Mouse (Mus musculus) liver, embryonic 15.5 days (tissue): Measurements from ENCODE around the gene Esyt1. TPM values are rescaled to one million over a fixed set of nuclear protein-coding genes. Genes with fewer than 3 reads are reported as not detected.
"Not testable (repeated sequence)": the region's sequence is repeated elsewhere in the genome, so short reads cannot be mapped to it uniquely, and the experiment has no call there.

Source experiments
- ATAC-seq: fragments of 200-750 bp; cut with Nextera tagmentation; 2 replicates; pipeline ENCODE4 v1.8.0; 2017; ENCODE audit warnings: moderate number of reproducible peaks, mild to moderate bottlenecking, moderate library complexity; ENCODE audit not compliant: insufficient read depth
- H3K27ac ChIP-seq: fragments of 300-500 bp; sonication (generic); replicated peaks from 2 replicates; pipeline ENCODE4 v1.5.1; 2015; ENCODE audit warnings: mild to moderate bottlenecking, inconsistent platforms
- H3K27me3 ChIP-seq: fragments of 300-500 bp; sonication (generic); 2 replicates; pipeline ENCODE4 v1.6.1; 2015; ENCODE audit warnings: mild to moderate bottlenecking, inconsistent platforms
- H3K36me3 ChIP-seq: fragments of 300-500 bp; sonication (generic); replicated peaks from 2 replicates; pipeline ENCODE4 v1.6.1; 2015; ENCODE audit warnings: moderate library complexity, mild to moderate bottlenecking, inconsistent platforms
- H3K4me1 ChIP-seq: fragments of 300-500 bp; sonication (generic); replicated peaks from 2 replicates; pipeline ENCODE4 v1.6.1; 2015; ENCODE audit warnings: inconsistent platforms
- H3K4me2 ChIP-seq: fragments of 300-500 bp; sonication (generic); 2 replicates; pipeline ENCODE4 v1.6.1; 2015; ENCODE audit warnings: moderate library complexity, mild to moderate bottlenecking, inconsistent platforms
- H3K4me3 ChIP-seq: fragments of 300-500 bp; sonication (generic); replicated peaks from 2 replicates; pipeline ENCODE4 v1.5.1; 2015; ENCODE audit warnings: mild to moderate bottlenecking, inconsistent platforms
- H3K9ac ChIP-seq: fragments of 300-500 bp; sonication (generic); 2 replicates; pipeline ENCODE4 v1.6.1; 2015; ENCODE audit warnings: moderate library complexity, mild to moderate bottlenecking, inconsistent platforms
- H3K9me3 ChIP-seq: fragments of 300-500 bp; sonication (generic); replicated peaks from 2 replicates; pipeline ENCODE4 v1.6.1; 2016; ENCODE audit warnings: inconsistent platforms
- WGBS: fragments of 180-500 bp; shearing (Covaris S2); methylation state at CpG from one replicate; pipeline ENCODE4 v1.1.7; 2015; ENCODE audit warnings: mixed read lengths; ENCODE audit not compliant: insufficient replicate concordance; 5-methylcytosine and 5-hydroxymethylcytosine counted together
- polyA plus RNA-seq: library from polyadenylated mRNA; unstranded; fragments of >200 nt; fragmentation: Nextera tagmentation; extraction: Ambion mirVana; gene quantifications from 2 replicates; pipeline ENCODE4 v1.2.1, GENCODE M21; 2015

Esyt1 gene
- 11.8 and 12.6 TPM in 2 replicates for polyA plus RNA-seq

DNA sequence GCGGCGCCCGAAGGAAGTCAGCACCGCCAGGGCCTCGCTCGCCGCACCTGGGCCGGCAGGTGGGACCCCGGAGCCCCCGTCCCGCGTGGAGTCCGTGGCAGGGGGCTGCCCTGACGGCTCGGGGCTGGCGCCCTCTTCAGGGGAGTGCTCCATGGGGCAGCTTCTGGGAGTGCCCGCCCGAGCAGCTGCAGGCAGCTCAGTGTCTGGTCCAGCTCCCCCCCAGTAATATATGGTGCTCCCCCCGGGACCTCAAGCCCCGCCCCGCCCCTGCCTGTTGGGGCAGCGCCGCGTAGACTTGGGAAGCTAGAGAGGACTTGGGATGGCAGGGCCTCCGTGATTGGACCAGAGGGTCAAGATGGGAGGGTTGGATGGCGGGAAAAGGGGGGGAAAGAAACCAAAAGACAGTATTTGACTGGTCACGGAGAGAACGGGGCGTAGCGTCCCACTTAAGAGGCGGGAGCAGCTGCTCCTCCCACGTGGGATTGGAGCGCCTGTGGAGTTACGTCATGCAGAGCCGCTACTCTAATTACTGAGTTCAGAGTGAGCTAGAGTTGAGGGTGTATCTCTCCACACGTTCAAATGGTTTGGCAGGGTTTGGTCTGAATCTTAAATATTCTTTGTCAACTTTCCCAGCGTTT lies at the start of gene Esyt1:
Esyt1 (minus strand) TSS at position 201 of the 638 bp plus-strand sequence.
- WGBS = under 1% methylated on average over 37 of the region's 37 CpGs
- Histone ChIP-seq H3K4me3 (peak within 1 kb of the TSS; percentile 78), H3K9ac (peak within 1 kb of the TSS; percentile 89), H3K4me2 (peak within 1 kb of the TSS; percentile 99), H3K9me3 (no peaks in the 10 kb centered on the region), H3K27me3 (no peaks in the 10 kb centered on the region), H3K27ac (peak within 1 kb of the TSS; percentile 92), H3K4me1 (peaks cover 35% of the 10 kb centered on the region), H3K36me3 (peaks cover 16% of the 10 kb centered on the region)
- ATAC-seq = peak; percentile 96

GRCm38 (mm10) chr10:128575063-128575462 lies 49.4 kb upstream of the Esyt1 start:
- no peak overlapping the region for H3K4me2 ChIP-seq
- H3K4me3 ChIP-seq = no peak overlapping the region
- H3K9me3 ChIP-seq = no peaks in the 10 kb centered on the region
- 82% methylated on average over 2 of the region's 2 CpGs for WGBS
- H3K4me1 ChIP-seq = no peaks in the 10 kb centered on the region
- H3K9ac ChIP-seq = no peak overlapping the region
- peaks cover 15% of the 10 kb centered on the region for H3K27me3 ChIP-seq
- no peak for ATAC-seq
- peaks cover 33% of the 10 kb centered on the region for H3K36me3 ChIP-seq
- no peak overlapping the region for H3K27ac ChIP-seq

- Histone ChIP-seq H3K36me3 (peaks cover 34% of the 10 kb centered on the region), H3K4me3 (peak within 1 kb of the TSS; percentile 95), H3K9me3 (no peaks in the 10 kb centered on the region), H3K4me2 (peak within 1 kb of the TSS; percentile 85), H3K27ac (peak within 1 kb of the TSS; percentile 99), H3K27me3 (peaks cover 4% of the 10 kb centered on the region; the same call in 1 of the 2 replicates), H3K4me1 (peaks cover 30% of the 10 kb centered on the region), H3K9ac (peak within 1 kb of the TSS; percentile 97)
- ATAC-seq = peak; percentile 97
- WGBS = under 1% methylated on average over 58 of the region's 58 CpGs
Measured at GRCm38 (mm10) chr10:128565788-128566531, 40.3 kb upstream of the Esyt1 start, which contains the start of gene Pa2g4. TSS of gene Pa2g4 (minus strand) at chr10:128565987.

- 0% methylated on average over 46 of the region's 46 CpGs for WGBS
- Histone ChIP-seq H3K27me3 (peaks cover 4% of the 10 kb centered on the region; the same call in 1 of the 2 replicates), H3K4me1 (peaks cover 30% of the 10 kb centered on the region), H3K27ac (peak overlapping the region; percentile 99), H3K4me2 (peak overlapping the region; percentile 85), H3K9me3 (no peaks in the 10 kb centered on the region), H3K9ac (peak overlapping the region; percentile 97), H3K4me3 (peak overlapping the region; percentile 95), H3K36me3 (peaks cover 37% of the 10 kb centered on the region)
- peak; percentile 8 for ATAC-seq
Measured at GRCm38 (mm10) chr10:128565206-128565787, 39.6 kb upstream of the Esyt1 start.

GRCm38 (mm10) chr10:128563544-128563943 lies 37.9 kb upstream of the Esyt1 start:
- ATAC-seq = no peak

GRCm38 (mm10) chr10:128556963-128557362 lies 31.3 kb upstream of the Esyt1 start:
- Histone ChIP-seq H3K9ac (no peak overlapping the region), H3K4me2 (no peak overlapping the region), H3K4me3 (no peak overlapping the region), H3K36me3 (peaks cover 51% of the 10 kb centered on the region), H3K9me3 (no peaks in the 10 kb centered on the region), H3K27me3 (no peaks in the 10 kb centered on the region), H3K4me1 (no peaks in the 10 kb centered on the region), H3K27ac (no peak overlapping the region)
- WGBS = 77% methylated on average over 6 of the region's 6 CpGs
- no peak for ATAC-seq

More at GRCm38 (mm10) chr10:128563544-128563943, 37.9 kb upstream of the Esyt1 start:
- Histone ChIP-seq H3K36me3 (peaks cover 54% of the 10 kb centered on the region), H3K9me3 (no peaks in the 10 kb centered on the region), H3K4me1 (peaks cover 30% of the 10 kb centered on the region), H3K4me2 (peak overlapping the region; percentile 85), H3K27me3 (no peaks in the 10 kb centered on the region), H3K9ac (no peak overlapping the region; the same call in 1 of the 2 replicates), H3K27ac (no peak overlapping the region), H3K4me3 (peak overlapping the region; percentile 95)
- 72% methylated on average over 6 of the region's 6 CpGs for WGBS

GRCm38 (mm10) chr10:128556286-128556685 lies 30.6 kb upstream of the Esyt1 start:
- Histone ChIP-seq H3K4me1 (no peaks in the 10 kb centered on the region), H3K36me3 (peaks cover 44% of the 10 kb centered on the region), H3K4me3 (no peak overlapping the region), H3K9me3 (no peaks in the 10 kb centered on the region), H3K4me2 (no peak overlapping the region), H3K27me3 (no peaks in the 10 kb centered on the region), H3K9ac (no peak overlapping the region), H3K27ac (no peak overlapping the region)
- ATAC-seq = no peak

DNA sequence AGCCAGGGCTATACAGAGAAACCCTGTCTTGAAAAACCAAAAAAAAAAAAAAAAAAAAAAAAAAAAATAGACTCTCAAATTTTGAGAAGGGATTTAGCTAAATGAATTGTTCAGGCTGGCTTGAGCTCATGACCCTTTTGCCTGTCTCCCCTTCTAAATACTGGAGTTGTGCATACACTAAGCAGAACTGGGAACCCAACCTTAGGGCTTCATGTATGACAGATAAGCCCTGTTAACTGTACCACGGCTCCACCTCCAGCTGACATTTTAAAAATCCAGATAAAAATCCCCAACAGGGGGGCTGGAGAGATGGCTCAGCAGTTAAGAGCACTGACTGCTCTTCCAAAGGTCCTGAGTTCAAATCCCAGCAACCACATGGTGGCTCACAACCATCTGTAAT lies 29.9 kb upstream of the Esyt1 start:
- H3K9ac ChIP-seq, H3K27ac ChIP-seq, H3K4me1 ChIP-seq, H3K27me3 ChIP-seq, H3K9me3 ChIP-seq, ATAC-seq, H3K4me2 ChIP-seq, H3K4me3 ChIP-seq: not testable (repeated sequence)
- WGBS = 30% methylated on average over 1 of the region's 1 CpGs
- H3K36me3 ChIP-seq = peaks cover 37% of the 10 kb centered on the region

DNA sequence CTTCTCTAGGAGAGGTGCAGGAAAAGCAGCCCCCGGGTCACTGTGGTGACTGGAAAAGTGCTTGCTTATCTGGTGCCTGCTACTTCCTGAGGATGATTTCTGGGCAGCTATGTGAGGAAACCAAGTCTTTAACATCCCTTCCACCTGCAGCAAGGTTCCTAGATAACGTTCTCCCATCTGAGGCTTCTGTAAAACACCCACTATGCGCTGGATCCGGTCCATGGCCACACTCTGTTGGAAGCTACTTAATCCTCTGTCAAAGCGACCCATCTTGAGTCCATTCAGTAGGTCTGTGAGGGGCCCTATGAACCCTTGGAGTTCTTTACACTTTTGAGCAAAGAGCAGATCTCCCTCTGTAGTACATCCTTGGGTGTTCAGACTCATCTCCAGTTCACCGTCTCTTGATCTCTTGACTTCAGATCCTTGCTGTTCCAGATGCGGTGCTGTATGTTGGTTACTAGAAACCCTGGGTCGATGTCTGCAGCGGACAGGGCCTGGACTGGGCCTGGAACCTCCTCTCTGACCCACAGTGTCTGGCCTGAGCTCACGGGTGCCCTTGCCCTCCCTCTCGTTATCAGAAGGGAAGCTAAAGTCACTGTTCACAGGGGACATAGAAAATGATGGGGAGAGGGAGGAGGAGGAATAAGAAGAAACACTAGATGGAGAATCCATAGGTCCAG lies 24.6 kb upstream of the Esyt1 start:
- H3K4me3 ChIP-seq, ATAC-seq, H3K36me3 ChIP-seq, H3K9me3 ChIP-seq, H3K27me3 ChIP-seq, H3K9ac ChIP-seq: not testable (repeated sequence)
- 62% methylated on average over 11 of the region's 11 CpGs for WGBS
- H3K4me2 ChIP-seq = 0 out of 2 replicates have a peak overlapping the region, but pooled peaks have one; percentile 90
- H3K4me1 ChIP-seq = peaks cover 22% of the 10 kb centered on the region
- H3K27ac ChIP-seq = 0 out of 2 replicates have a peak overlapping the region, but pooled peaks have one; percentile 94

- 53% methylated on average over 6 of the region's 6 CpGs for WGBS
Measured at GRCm38 (mm10) chr10:128549682-128550057, 24.0 kb upstream of the Esyt1 start.

More at GRCm38 (mm10) chr10:128549682-128550057, 24.0 kb upstream of the Esyt1 start:
- H3K36me3 ChIP-seq = peaks cover 13% of the 10 kb centered on the region
- H3K27ac ChIP-seq = peak overlapping the region; percentile 94
- ATAC-seq, H3K9me3 ChIP-seq, H3K27me3 ChIP-seq: not testable (repeated sequence)
- H3K4me2 ChIP-seq = peak overlapping the region; percentile 90
- 0 out of 2 replicates have a peak overlapping the region, but pooled peaks have one; percentile 26 for H3K9ac ChIP-seq
- H3K4me1 ChIP-seq = peaks cover 22% of the 10 kb centered on the region
- H3K4me3 ChIP-seq = peak overlapping the region; percentile 89; the same call in 1 of the 2 replicates
